Mouse (Mus musculus) ES-Bruce4 (cell line): ENCODE measurements around the gene Dnajc22.

Experiments used
- CTCF ChIP-seq: IDR thresholded peaks from one replicate; pipeline ENCODE4 v1.8.1; 2011; ENCODE audit warnings: low read depth, low read length
- EP300 ChIP-seq: IDR thresholded peaks from 2 replicates; pipeline ENCODE4 v1.6.1; 2011; ENCODE audit warnings: low read depth, low read length; ENCODE audit not compliant: insufficient read depth
- POLR2A ChIP-seq: IDR thresholded peaks from one replicate; pipeline ENCODE4 v1.8.1; 2011; ENCODE audit warnings: low read length; ENCODE audit not compliant: insufficient read depth

- TF ChIP-seq EP300 = no peak
- TF ChIP-seq POLR2A = no peak
- TF ChIP-seq CTCF = no peak
Observed at GRCm38 (mm10) chr15:99082840-99083239, 10.1 kb upstream of the Dnajc22 start.
